Mouse (Mus musculus): Measurements from ENCODE around the gene Ptprj. TPM values are rescaled to one million over a fixed set of nuclear protein-coding genes. Genes with fewer than 3 reads are reported as not detected.

The Ptprj gene
- polyA plus RNA-seq, 1 experiment from 2014 or later = 1.7 TPM

Other genes with a start within 250 kb of the Ptprj start
- gene Olfr1274-ps, start 182.0 kb downstream of the Ptprj start, polyA plus RNA-seq (2015; fragmentation: Nextera tagmentation; extraction: Ambion mirVana) = not detected in 2 replicates
- 35.1 and 44.0 TPM in 2 replicates for gene Nup160, start 96.6 kb upstream of the Ptprj start, polyA plus RNA-seq (2015; fragmentation: Nextera tagmentation; extraction: Ambion mirVana)
- gene Fnbp4, start 164.7 kb upstream of the Ptprj start, polyA plus RNA-seq (2015; fragmentation: Nextera tagmentation; extraction: Ambion mirVana) = 30.4 and 37.1 TPM in 2 replicates
- gene Agbl2, start 202.1 kb upstream of the Ptprj start, polyA plus RNA-seq (2015; fragmentation: Nextera tagmentation; extraction: Ambion mirVana) = 0.03 and 0.06 TPM in 2 replicates